Mouse (Mus musculus) testis, adult 2 months (tissue): ENCODE results near the gene Fndc4.

Experiments used
- CTCF ChIP-seq: fragments of 200-500 bp; IDR thresholded peaks from 2 replicates; pipeline ENCODE4 v1.5.1; 2012; ENCODE audit warnings: low read depth, mild to moderate bottlenecking, inconsistent platforms, low read length, moderate library complexity; ENCODE audit not compliant: control insufficient read depth, insufficient read depth, insufficient replicate concordance
- POLR2A ChIP-seq: fragments of 200-500 bp; IDR thresholded peaks from 2 replicates; pipeline ENCODE4 v1.6.1; 2012; ENCODE audit warnings: low read depth, mild to moderate bottlenecking, inconsistent platforms, low read length, moderate library complexity; ENCODE audit not compliant: control insufficient read depth

GRCm38 (mm10) chr5:31298486-31298885 is 2.6 kb upstream of the Fndc4 start:
- no peak for TF ChIP-seq POLR2A
- TF ChIP-seq CTCF: no peak
